Mouse (Mus musculus): ENCODE measurements around the gene Myh7b. TPM values are rescaled to one million over a fixed set of nuclear protein-coding genes. Genes with fewer than 3 reads are reported as not detected.
"Not testable (repeated sequence)": the region's sequence is repeated elsewhere in the genome, so short reads cannot be mapped to it uniquely, and the experiment has no call there.

Gene Myh7b
- total RNA-seq, 2 experiments from 2014 or later, result 1.3 to 2.3 TPM

GRCm38 (mm10) chr2:155604560-155605235 lies 6.3 kb upstream of the Myh7b start:
- no peak for DNase-seq

- not testable (repeated sequence) for DNase-seq
Measured at GRCm38 (mm10) chr2:155605236-155605589, 5.8 kb upstream of the Myh7b start.

- peak; percentile 34 for DNase-seq
Measured at GRCm38 (mm10) chr2:155606360-155606759, 4.7 kb upstream of the Myh7b start.

GRCm38 (mm10) chr2:155611834-155612550 lies 980 bp downstream of the Myh7b start:
- DNase-seq, result no peak

- peak; percentile 60 for DNase-seq
Measured at GRCm38 (mm10) chr2:155613326-155613755, 2.3 kb downstream of the Myh7b start.

GRCm38 (mm10) chr2:155613953-155614352 lies 2.9 kb downstream of the Myh7b start:
- DNase-seq, result no peak

GRCm38 (mm10) chr2:155616971-155617370 lies 6.0 kb downstream of the Myh7b start:
- no peak for DNase-seq

GRCm38 (mm10) chr2:155619817-155620216 lies 8.8 kb downstream of the Myh7b start:
- peak; percentile 92 for DNase-seq

- DNase-seq, result no peak
Measured at GRCm38 (mm10) chr2:155622606-155623005, 11.6 kb downstream of the Myh7b start.

GRCm38 (mm10) chr2:155623996-155624395 lies 13.0 kb downstream of the Myh7b start:
- DNase-seq, result no peak

- no peak for DNase-seq
Measured at GRCm38 (mm10) chr2:155624730-155625129, 13.7 kb downstream of the Myh7b start.

GRCm38 (mm10) chr2:155626277-155626676 lies 15.3 kb downstream of the Myh7b start:
- DNase-seq, result no peak

GRCm38 (mm10) chr2:155627030-155627738 lies 16.2 kb downstream of the Myh7b start:
- peak; percentile 82 for DNase-seq

- DNase-seq, result no peak
Measured at GRCm38 (mm10) chr2:155628112-155628511, 17.1 kb downstream of the Myh7b start.

- DNase-seq, result no peak
Measured at GRCm38 (mm10) chr2:155628519-155628918, 17.5 kb downstream of the Myh7b start.

- peak; percentile 42 for DNase-seq
Measured at GRCm38 (mm10) chr2:155629231-155629661, 18.2 kb downstream of the Myh7b start.

- DNase-seq, result no peak
Measured at GRCm38 (mm10) chr2:155630153-155630552, 19.1 kb downstream of the Myh7b start.

- peak; percentile 29 for DNase-seq
Measured at GRCm38 (mm10) chr2:155630590-155631416, 19.8 kb downstream of the Myh7b start.

GRCm38 (mm10) chr2:155632138-155632936 lies 21.3 kb downstream of the Myh7b start:
- DNase-seq, result no peak

- DNase-seq, result no peak
Measured at GRCm38 (mm10) chr2:155633121-155633520, 22.1 kb downstream of the Myh7b start.

GRCm38 (mm10) chr2:155633731-155634130 lies 22.7 kb downstream of the Myh7b start:
- DNase-seq, result no peak

All from gastrocnemius, postnatal 10 days (tissue).